Mouse (Mus musculus) lung, postnatal 0 days (tissue): ENCODE measurements around the gene Ptpn4. TPM values are rescaled to one million over a fixed set of nuclear protein-coding genes. Genes with fewer than 3 reads are reported as not detected.

ENCODE experiments used
- ATAC-seq: fragments of 200-750 bp; cut with Nextera tagmentation; 2 replicates; pipeline ENCODE4 v1.8.0; 2017; ENCODE audit warnings: moderate library complexity
- DNase-seq: peaks from one replicate; pipeline ENCODE4 v3.0.0-alpha.2; 2016; ENCODE audit warnings: low spot score
- H3K27ac ChIP-seq: fragments of 300-500 bp; sonication (generic); 2 replicates; pipeline ENCODE4 v1.5.1; 2014; ENCODE audit warnings: antibody characterized with exemption, mild to moderate bottlenecking, low read length, mixed read lengths
- H3K27me3 ChIP-seq: fragments of 300-500 bp; sonication (generic); replicated peaks from 2 replicates; pipeline ENCODE4 v1.6.1; 2014; ENCODE audit warnings: low read length, mixed read lengths; ENCODE audit not compliant: insufficient read depth
- H3K36me3 ChIP-seq: fragments of 300-500 bp; sonication (generic); 2 replicates; pipeline ENCODE4 v1.6.1; 2014; ENCODE audit warnings: low read length, mixed read lengths; ENCODE audit not compliant: insufficient read depth
- H3K4me1 ChIP-seq: fragments of 300-500 bp; sonication (generic); 2 replicates; pipeline ENCODE4 v1.6.1; 2014; ENCODE audit warnings: antibody characterized with exemption, low read depth, low read length, mixed read lengths; ENCODE audit not compliant: insufficient read depth
- H3K4me2 ChIP-seq: fragments of 300-500 bp; sonication (generic); replicated peaks from 2 replicates; pipeline ENCODE4 v1.6.1; 2014; ENCODE audit warnings: low read depth, mild to moderate bottlenecking, low read length, moderate library complexity, mixed read lengths
- H3K4me3 ChIP-seq: fragments of 300-500 bp; sonication (generic); 2 replicates; pipeline ENCODE4 v1.5.1; 2014; ENCODE audit warnings: low read depth, low read length
- H3K9ac ChIP-seq: fragments of 300-500 bp; sonication (generic); replicated peaks from 2 replicates; pipeline ENCODE4 v1.6.1; 2014; ENCODE audit warnings: low read depth, mild to moderate bottlenecking
- H3K9me3 ChIP-seq: fragments of 300-500 bp; sonication (generic); 2 replicates; pipeline ENCODE4 v1.6.1; 2016; ENCODE audit warnings: low read length, mixed read lengths
- CTCF ChIP-seq: IDR thresholded peaks from 2 replicates; pipeline ENCODE4 v1.5.1; 2016; ENCODE audit warnings: antibody characterized with exemption, mild to moderate bottlenecking
- EP300 ChIP-seq: IDR thresholded peaks from 2 replicates; pipeline ENCODE4 v1.6.1; 2016; ENCODE audit warnings: antibody characterized with exemption, mild to moderate bottlenecking, control low read depth
- WGBS: fragments of 180-500 bp; shearing (Covaris S2); extraction: QIAGEN DNeasy Blood & Tissue Kit; methylation state at CpG from one replicate; pipeline ENCODE4 v1.1.7; 2014; 5-methylcytosine and 5-hydroxymethylcytosine counted together
- polyA plus RNA-seq: library from polyadenylated mRNA; unstranded; fragments of >200 nt; fragmentation: Nextera tagmentation; extraction: Ambion mirVana; gene quantifications from 2 replicates; pipeline ENCODE4 v1.2.1, GENCODE M21; 2015

Ptpn4 gene
- polyA plus RNA-seq, 1 experiment from 2014 or later, result 4.8 TPM

DNA sequence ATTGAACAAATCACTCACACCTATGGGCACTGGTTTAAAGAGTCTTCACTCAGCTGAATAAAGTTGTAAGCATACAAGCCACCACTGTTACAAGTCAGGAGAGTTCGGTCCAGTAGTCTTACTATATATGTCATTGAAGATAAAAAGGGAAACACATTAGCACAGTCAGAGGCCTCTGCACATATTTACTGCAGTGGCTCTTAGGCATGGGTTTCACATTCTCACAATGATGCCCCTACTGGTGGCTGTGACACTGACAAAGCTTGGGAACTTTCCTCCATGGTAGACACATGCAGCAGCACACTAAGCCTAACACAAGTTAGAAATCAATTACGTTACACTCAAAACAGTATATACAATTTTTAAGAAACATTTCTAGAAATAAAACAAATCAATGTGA is 183.1 kb downstream of the Ptpn4 start:
- no peak overlapping the region for H3K27ac ChIP-seq

DNA sequence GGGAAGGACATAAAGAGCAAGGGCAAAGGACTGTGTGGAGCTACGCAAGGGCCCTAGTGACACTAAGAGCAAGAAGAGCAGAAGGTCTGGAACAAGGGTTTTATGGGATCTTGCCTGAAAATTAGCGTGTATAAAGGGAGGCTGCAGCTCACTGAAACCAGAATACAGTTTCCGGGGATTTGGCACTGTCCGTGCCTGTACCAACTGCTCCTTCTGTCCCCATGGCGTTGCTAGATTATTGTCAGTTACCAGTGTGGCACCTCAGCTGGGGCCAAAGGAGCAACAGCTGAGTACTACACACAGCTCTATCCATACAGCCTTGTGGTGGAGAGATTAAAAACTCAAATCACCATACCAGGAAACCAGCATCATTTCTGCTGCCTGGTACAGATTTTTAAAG is 187.0 kb downstream of the Ptpn4 start:
- ATAC-seq, result no peak
- Histone ChIP-seq H3K9ac (no peak overlapping the region), H3K4me2 (no peak overlapping the region), H3K27me3 (no peaks in the 10 kb centered on the region), H3K4me1 (0 out of 2 replicates have a peak, but pooled peaks cover 5% of the 10 kb centered on the region), H3K27ac (peak overlapping the region; percentile 95), H3K9me3 (no peaks in the 10 kb centered on the region), H3K4me3 (no peak overlapping the region), H3K36me3 (no peaks in the 10 kb centered on the region)
- TF ChIP-seq CTCF, result no peak
- no peak for TF ChIP-seq EP300
- DNase-seq, result no peak
- WGBS, result 86% methylated on average over 5 of the region's 5 CpGs

More for the DNA sequence above, 183.1 kb downstream of the Ptpn4 start:
- 80% methylated on average over 2 of the region's 2 CpGs for WGBS
- Histone ChIP-seq H3K4me1 (0 out of 2 replicates have a peak, but pooled peaks cover under 1% of the 10 kb centered on the region), H3K27me3 (no peaks in the 10 kb centered on the region), H3K4me3 (no peak overlapping the region), H3K9ac (no peak overlapping the region), H3K36me3 (no peaks in the 10 kb centered on the region), H3K9me3 (no peaks in the 10 kb centered on the region), H3K4me2 (no peak overlapping the region)
- ATAC-seq, result no peak
- no peak for DNase-seq
- TF ChIP-seq EP300, result no peak
- peak; percentile 58 for TF ChIP-seq CTCF

DNA sequence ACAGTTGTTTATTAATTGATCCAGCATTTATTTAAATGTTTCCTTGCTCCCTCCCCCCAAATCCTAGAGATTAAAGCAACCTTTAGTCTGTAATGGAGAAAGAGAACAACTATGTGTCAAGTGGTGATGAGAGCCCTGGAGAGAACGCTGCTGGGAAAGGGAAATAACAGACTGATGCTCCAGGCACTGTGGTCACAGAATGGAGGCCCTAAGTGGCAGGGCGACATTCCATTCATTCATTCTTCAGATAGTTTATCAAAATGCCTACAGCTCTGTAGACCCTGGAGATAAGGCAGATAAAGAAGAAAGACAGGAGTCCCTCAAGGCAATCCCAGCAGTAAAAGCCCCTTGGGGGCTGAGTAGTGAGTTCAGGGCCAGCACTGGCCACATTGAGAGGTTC is 187.8 kb downstream of the Ptpn4 start:
- Histone ChIP-seq H3K9me3 (no peaks in the 10 kb centered on the region), H3K4me3 (no peak overlapping the region), H3K36me3 (no peaks in the 10 kb centered on the region), H3K4me1 (0 out of 2 replicates have a peak, but pooled peaks cover 5% of the 10 kb centered on the region), H3K27me3 (no peaks in the 10 kb centered on the region), H3K4me2 (0 out of 2 replicates have a peak overlapping the region, but pooled peaks have one; percentile 75), H3K9ac (no peak overlapping the region), H3K27ac (peak overlapping the region; percentile 95)
- no peak for TF ChIP-seq CTCF
- peak; percentile 94 for TF ChIP-seq EP300
- 26% methylated on average over 2 of the region's 2 CpGs for WGBS
- ATAC-seq (peak; percentile 43), DNase-seq (peak; percentile 62)

DNA sequence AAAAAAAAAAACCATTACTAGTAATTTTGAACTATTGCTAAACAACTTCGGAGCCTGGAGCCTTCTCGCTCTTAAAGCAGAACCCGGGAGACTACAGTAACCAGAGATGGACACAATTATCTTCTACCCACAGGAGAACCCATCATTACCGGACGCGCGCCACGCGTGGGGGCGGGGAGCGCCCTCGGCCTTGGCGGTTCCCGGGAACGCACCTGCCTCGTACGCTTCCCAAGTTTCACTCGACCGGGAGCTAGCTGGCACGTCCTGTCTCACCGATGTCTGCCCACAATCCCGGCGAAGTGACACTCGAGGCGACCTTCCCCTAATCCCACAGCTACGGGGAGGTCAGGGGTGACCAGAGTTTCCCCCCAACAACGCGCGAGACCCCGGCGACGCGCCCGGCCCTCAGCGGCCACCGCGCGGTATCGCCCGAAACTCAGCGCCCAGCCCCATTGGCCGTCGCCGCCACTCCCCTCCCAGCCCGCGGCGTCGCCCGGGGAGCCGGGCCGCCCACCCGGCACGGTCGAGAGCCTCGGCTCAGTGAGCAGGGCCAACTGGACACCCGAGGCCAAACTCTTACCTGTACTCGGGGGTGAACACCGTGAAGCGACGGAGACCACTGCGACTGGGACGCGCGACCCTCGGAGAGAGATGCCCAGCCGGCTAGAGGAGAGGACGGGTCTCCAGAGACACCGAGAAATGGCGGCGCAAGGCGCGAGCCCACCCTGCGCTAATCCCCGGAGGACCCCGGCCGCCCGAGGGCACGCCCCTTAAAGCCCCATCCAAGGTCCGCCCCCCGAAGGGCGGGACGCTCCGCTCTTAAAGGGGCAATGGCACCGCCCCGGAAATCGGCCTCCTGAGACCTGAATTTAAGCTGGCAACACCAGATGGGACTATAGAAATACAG is 189.0 kb downstream of the Ptpn4 start, which contains the start of gene Epb41l5:
Gene Epb41l5 (minus strand): TSS at position 796 of the 907 bp plus-strand sequence.
- DNase-seq, result peak; percentile 93
- Histone ChIP-seq H3K4me3 (peak within 1 kb of the TSS; percentile 80), H3K27me3 (no peaks in the 10 kb centered on the region), H3K27ac (peak within 1 kb of the TSS; percentile 95), H3K36me3 (no peaks in the 10 kb centered on the region), H3K4me1 (0 out of 2 replicates have a peak, but pooled peaks cover 5% of the 10 kb centered on the region), H3K9ac (peak within 1 kb of the TSS; percentile 74), H3K4me2 (peak within 1 kb of the TSS; percentile 75), H3K9me3 (no peaks in the 10 kb centered on the region)
- peak; percentile 96 for ATAC-seq
- TF ChIP-seq EP300 (no peak), CTCF (no peak)
- under 1% methylated on average over 69 of the region's 86 CpGs for WGBS

DNA sequence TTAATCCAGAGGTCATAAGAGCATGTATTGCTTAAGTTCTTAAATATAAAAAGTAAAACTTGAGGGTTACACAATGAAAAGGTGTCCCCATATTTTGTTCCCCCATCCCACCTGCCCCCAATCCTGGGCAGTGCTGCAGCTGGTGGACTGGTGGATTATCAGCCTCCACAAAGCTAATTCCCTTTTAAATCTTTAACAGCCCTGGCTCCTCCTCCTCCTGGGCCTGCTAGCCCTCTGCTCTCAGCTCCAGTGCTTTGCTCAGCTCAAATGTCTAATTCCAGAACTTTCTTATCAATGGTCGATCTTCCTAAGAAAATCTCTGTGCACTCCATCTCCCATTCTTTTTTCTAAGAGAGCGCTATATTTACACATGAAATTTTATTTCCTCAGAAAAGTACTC is 191.1 kb downstream of the Ptpn4 start:
- H3K9me3 ChIP-seq, result no peaks in the 10 kb centered on the region
- H3K4me2 ChIP-seq, result peak overlapping the region; percentile 75; the same call in 1 of the 2 replicates
- DNase-seq (no peak), ATAC-seq (no peak)
- H3K4me3 ChIP-seq, result no peak overlapping the region
- TF ChIP-seq CTCF (no peak), EP300 (no peak)
- H3K9ac ChIP-seq, result no peak overlapping the region
- WGBS, result 51% methylated on average over 2 of the region's 2 CpGs
- 0 out of 2 replicates have a peak, but pooled peaks cover 5% of the 10 kb centered on the region for H3K4me1 ChIP-seq
- no peaks in the 10 kb centered on the region for H3K36me3 ChIP-seq
- H3K27ac ChIP-seq, result no peak overlapping the region
- H3K27me3 ChIP-seq, result no peaks in the 10 kb centered on the region

DNA sequence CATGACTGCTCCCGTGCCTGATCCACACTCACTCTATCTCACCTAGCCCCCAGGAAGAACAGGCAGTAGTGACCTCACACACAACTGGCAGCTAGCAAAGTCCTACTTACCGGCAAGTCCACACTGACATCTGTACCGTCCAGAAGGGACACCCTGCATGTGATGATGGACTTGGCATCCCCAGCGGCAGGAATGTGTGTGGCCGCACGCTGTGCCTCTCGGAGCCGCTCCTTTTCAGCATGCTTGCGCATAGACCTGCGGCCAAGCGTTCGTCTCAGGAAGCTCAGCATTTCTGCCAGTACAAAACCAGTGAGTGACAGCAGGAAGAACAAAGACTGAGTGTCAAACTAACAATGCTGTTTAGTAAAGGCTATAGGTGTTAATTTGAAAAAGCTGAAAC is 195.0 kb downstream of the Ptpn4 start:
- ATAC-seq (peak; percentile 55; the same call in 1 of the 2 replicates), DNase-seq (peak; percentile 38)
- TF ChIP-seq EP300 (no peak), CTCF (peak; percentile 65)
- peak overlapping the region; percentile 14; the same call in 1 of the 2 replicates for H3K27ac ChIP-seq
- H3K27me3 ChIP-seq, result no peaks in the 10 kb centered on the region
- no peak overlapping the region for H3K4me2 ChIP-seq
- no peaks in the 10 kb centered on the region for H3K36me3 ChIP-seq
- no peaks in the 10 kb centered on the region for H3K4me1 ChIP-seq
- no peak overlapping the region for H3K9ac ChIP-seq
- H3K4me3 ChIP-seq, result no peak overlapping the region
- whole genome bisulfite sequencing, result 56% methylated on average over 12 of the region's 12 CpGs
- H3K9me3 ChIP-seq, result no peaks in the 10 kb centered on the region
